Mouse (Mus musculus) 3134 (cell line): Measurements from ENCODE around the gene Gm20716.
"Not testable (repeated sequence)": the region's sequence is repeated elsewhere in the genome, so short reads cannot be mapped to it uniquely, and the experiment has no call there.

Experiments
- DNase-seq: peaks from one replicate; pipeline ENCODE4 v3.0.0-alpha.2; 2011; ENCODE audit warnings: low spot score; ENCODE audit not compliant: insufficient read length; ENCODE audit errors: extremely low read depth

Gene Gm20716

GRCm38 (mm10) chr2:168167781-168168180 is 62.4 kb downstream of the Gm20716 start:
- DNase-seq: peak; percentile 36

GRCm38 (mm10) chr2:168166750-168167460 is 63.3 kb downstream of the Gm20716 start:
- DNase-seq: no peak

- DNase-seq: no peak
These were observed 68.2 kb downstream of the Gm20716 start for GRCm38 (mm10) chr2:168161978-168162377.

GRCm38 (mm10) chr2:168161514-168161971 is 68.6 kb downstream of the Gm20716 start:
- no peak for DNase-seq

GRCm38 (mm10) chr2:168160370-168160930 is 69.7 kb downstream of the Gm20716 start:
- DNase-seq: no peak

GRCm38 (mm10) chr2:168158911-168159711 is 71.1 kb downstream of the Gm20716 start:
- no peak for DNase-seq

GRCm38 (mm10) chr2:168157974-168158373 is 72.2 kb downstream of the Gm20716 start:
- DNase-seq: not testable (repeated sequence)

- no peak for DNase-seq
These were observed 73.8 kb downstream of the Gm20716 start for GRCm38 (mm10) chr2:168156361-168156760.

- DNase-seq: no peak
These were observed 74.5 kb downstream of the Gm20716 start for GRCm38 (mm10) chr2:168155666-168156065.

- peak; percentile 81 for DNase-seq
These were observed 75.9 kb downstream of the Gm20716 start for GRCm38 (mm10) chr2:168154090-168154881.

- no peak for DNase-seq
These were observed 80.9 kb downstream of the Gm20716 start for GRCm38 (mm10) chr2:168149241-168149640.

GRCm38 (mm10) chr2:168147722-168148432 is 82.3 kb downstream of the Gm20716 start:
- DNase-seq: no peak

GRCm38 (mm10) chr2:168145437-168145836 is 84.7 kb downstream of the Gm20716 start:
- DNase-seq: no peak

- no peak for DNase-seq
These were observed 86.4 kb downstream of the Gm20716 start for GRCm38 (mm10) chr2:168143794-168144193.

- no peak for DNase-seq
These were observed 93.0 kb downstream of the Gm20716 start for GRCm38 (mm10) chr2:168137161-168137560.
